Mouse (Mus musculus) thymus, adult 2 months (tissue): Measurements from ENCODE around the gene Gabpb2. TPM values are rescaled to one million over a fixed set of nuclear protein-coding genes. Genes with fewer than 3 reads are reported as not detected.
"Not testable (repeated sequence)": the region's sequence is repeated elsewhere in the genome, so short reads cannot be mapped to it uniquely, and the experiment has no call there.

Source experiments
- DNase-seq: peaks from one replicate; pipeline ENCODE4 v3.0.0; 2021
- H3K27ac ChIP-seq: fragments of 200-500 bp; 2 replicates; pipeline ENCODE4 v1.5.1; 2012; ENCODE audit warnings: low read length, control low read depth; ENCODE audit not compliant: control insufficient read depth, insufficient read depth
- H3K27me3 ChIP-seq: fragments of 200-500 bp; 2 replicates; pipeline ENCODE4 v1.6.1; 2012; ENCODE audit warnings: mild to moderate bottlenecking, low read length, moderate library complexity, mixed read lengths; ENCODE audit not compliant: control insufficient read depth, insufficient read depth
- H3K36me3 ChIP-seq: fragments of 200-500 bp; 2 replicates; pipeline ENCODE4 v1.6.1; 2012; ENCODE audit warnings: mild to moderate bottlenecking, low read length, moderate library complexity; ENCODE audit not compliant: control insufficient read depth, insufficient read depth
- H3K4me1 ChIP-seq: fragments of 200-500 bp; replicated peaks from 2 replicates; pipeline ENCODE4 v1.6.1; 2012; ENCODE audit warnings: low read length; ENCODE audit not compliant: control insufficient read depth, insufficient read depth
- H3K4me3 ChIP-seq: fragments of 200-500 bp; 2 replicates; pipeline ENCODE4 v1.5.1; 2012; ENCODE audit warnings: mild to moderate bottlenecking, low read length, control low read depth, moderate library complexity; ENCODE audit not compliant: control insufficient read depth, insufficient read depth
- CTCF ChIP-seq: fragments of 200-500 bp; IDR thresholded peaks from 2 replicates; pipeline ENCODE4 v1.5.1; 2012; ENCODE audit warnings: mild to moderate bottlenecking, control low read depth, low read length, moderate library complexity, borderline replicate concordance; ENCODE audit not compliant: control insufficient read depth, poor library complexity, insufficient read depth; ENCODE audit errors: extremely low read depth
- POLR2A ChIP-seq: fragments of 200-500 bp; IDR thresholded peaks from 2 replicates; pipeline ENCODE4 v1.6.1; 2012; ENCODE audit warnings: mild to moderate bottlenecking, low read length, control low read depth, moderate library complexity; ENCODE audit not compliant: control insufficient read depth, poor library complexity, insufficient read depth; ENCODE audit errors: extremely low read depth
- WGBS: fragments of 180-500 bp; shearing (Covaris S2); methylation state at CpG from one replicate; pipeline ENCODE4 v1.1.7; 2018; 5-methylcytosine and 5-hydroxymethylcytosine counted together
- polyA plus RNA-seq: library from polyadenylated mRNA; depleted of rRNA; stranded (reverse); fragments of >200 nt; gene quantifications from 2 replicates; pipeline ENCODE4 v1.2.3, GENCODE M21; 2012; rRNA removed

Gene Gabpb2
- polyA plus RNA-seq, 1 experiment: 41.7 TPM

DNA sequence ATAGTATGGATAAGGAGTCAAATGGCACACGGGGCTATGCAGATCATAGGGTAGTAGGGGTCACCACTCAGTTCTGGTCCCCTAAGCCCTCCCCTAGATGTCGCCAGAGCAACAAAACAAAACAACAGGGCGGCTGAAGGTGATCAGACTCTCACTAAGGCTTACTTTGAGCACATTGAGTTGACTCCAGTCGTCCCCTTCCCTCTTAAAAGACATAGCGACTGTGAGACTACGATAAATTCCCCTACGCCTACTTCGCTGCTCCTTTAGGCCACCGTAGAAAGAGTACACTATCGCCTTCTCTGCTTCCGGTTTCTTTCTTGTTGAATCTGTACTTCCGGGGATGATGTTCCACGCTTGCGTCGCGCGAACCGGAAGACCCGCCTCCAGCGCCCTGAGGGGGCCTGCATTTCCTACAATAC, 84.0 kb downstream of the Gabpb2 start, which contains the start of the genes Scnm1 and Lysmd1:
Gene Scnm1, minus strand, starts transcription at position 332 of the 422 bp plus-strand sequence.
Gene Lysmd1, plus strand, starts transcription at position 409 of the 422 bp plus-strand sequence.
- Histone ChIP-seq H3K4me3 (peak within 1 kb of the TSS; percentile 53), H3K36me3 (no peaks in the 10 kb centered on the region; the same call in 1 of the 2 replicates), H3K27ac (peak within 1 kb of the TSS; percentile 41; the same call in 1 of the 2 replicates), H3K27me3 (no peaks in the 10 kb centered on the region), H3K4me1 (peaks cover 21% of the 10 kb centered on the region)
- WGBS: under 1% methylated on average over 20 of the region's 20 CpGs
- TF ChIP-seq POLR2A: no peak
- DNase-seq: peak; percentile 89

DNA sequence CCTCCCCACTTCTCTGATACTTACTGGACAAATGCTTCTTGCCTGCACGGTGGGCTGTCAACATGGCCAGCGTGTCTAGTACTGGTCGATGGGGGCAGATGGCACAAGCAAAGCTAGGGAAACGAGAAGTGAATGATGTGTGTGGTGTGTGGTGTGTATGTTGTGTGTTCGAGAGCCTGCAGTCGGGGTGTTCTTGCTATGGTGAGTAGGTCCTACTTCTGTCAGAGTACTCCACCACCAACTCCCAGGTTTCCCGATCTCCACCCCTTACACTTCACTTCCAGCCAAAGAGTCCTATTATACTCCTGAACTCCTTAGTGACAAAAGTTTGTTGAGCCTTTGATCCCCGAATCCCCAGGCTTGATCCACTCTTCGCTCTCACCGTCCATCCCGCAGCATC, 84.5 kb downstream of the Gabpb2 start:
- no peak for TF ChIP-seq CTCF
- TF ChIP-seq POLR2A: no peak
- H3K27ac ChIP-seq: no peak overlapping the region

GRCm38 (mm10) chr3:95132389-95132788, 85.3 kb downstream of the Gabpb2 start:
- not testable (repeated sequence) for DNase-seq, H3K36me3 ChIP-seq, H3K27ac ChIP-seq, H3K27me3 ChIP-seq, H3K4me3 ChIP-seq
- H3K4me1 ChIP-seq: peaks cover 16% of the 10 kb centered on the region
- WGBS: 97% methylated on average over 2 of the region's 2 CpGs

More for the DNA sequence above, 84.5 kb downstream of the Gabpb2 start:
- Histone ChIP-seq H3K36me3 (no peaks in the 10 kb centered on the region; the same call in 1 of the 2 replicates), H3K4me1 (peaks cover 20% of the 10 kb centered on the region), H3K27me3 (no peaks in the 10 kb centered on the region), H3K4me3 (peak overlapping the region; percentile 53)
- WGBS: 61% methylated on average over 11 of the region's 11 CpGs
- no peak for DNase-seq

Other genes with a start within 250 kb of the Gabpb2 start
- 59.0 and 62.3 TPM in 2 replicates for gene Pi4kb, start 243.2 kb downstream of the Gabpb2 start, polyA plus RNA-seq
- 57.1 and 61.2 TPM in 2 replicates for gene Zfp687, start 202.5 kb downstream of the Gabpb2 start, polyA plus RNA-seq
- gene Psmd4, start 175.3 kb downstream of the Gabpb2 start, polyA plus RNA-seq: 212 and 227 TPM in 2 replicates
- gene Pip5k1a, start 111.0 kb downstream of the Gabpb2 start, polyA plus RNA-seq: 36.5 and 37.8 TPM in 2 replicates
- 77.1 and 78.4 TPM in 2 replicates for gene Vps72, start 106.9 kb downstream of the Gabpb2 start, polyA plus RNA-seq
- gene Tmod4, start 93.4 kb downstream of the Gabpb2 start, polyA plus RNA-seq: 1.8 and 3.6 TPM in 2 replicates
- 56.4 and 63.8 TPM in 2 replicates for gene Scnm1, start 83.9 kb downstream of the Gabpb2 start, polyA plus RNA-seq
- gene Lysmd1, start 83.8 kb downstream of the Gabpb2 start, polyA plus RNA-seq: 13.1 and 14.1 TPM in 2 replicates
- gene Tnfaip8l2, start 75.6 kb downstream of the Gabpb2 start, polyA plus RNA-seq: 78.5 and 79.6 TPM in 2 replicates
- gene Sema6c, start 57.5 kb downstream of the Gabpb2 start, polyA plus RNA-seq: 12.0 and 14.0 TPM in 2 replicates
- 137 and 156 TPM in 2 replicates for gene Cdc42se1, start 10.8 kb upstream of the Gabpb2 start, polyA plus RNA-seq
- 53.0 and 66.1 TPM in 2 replicates for gene Mllt11, start 14.3 kb upstream of the Gabpb2 start, polyA plus RNA-seq
- 0.30 and 0.33 TPM in 2 replicates for gene Gm128, start 23.7 kb upstream of the Gabpb2 start, polyA plus RNA-seq
- 1.3 and 1.6 TPM in 2 replicates for gene Bnipl, start 33.3 kb upstream of the Gabpb2 start, polyA plus RNA-seq
- 50.3 and 50.4 TPM in 2 replicates for gene Mindy1, start 63.4 kb upstream of the Gabpb2 start, polyA plus RNA-seq
- gene Prune1, start 64.2 kb upstream of the Gabpb2 start, polyA plus RNA-seq: 17.2 and 18.5 TPM in 2 replicates
- gene Anxa9, start 89.3 kb upstream of the Gabpb2 start, polyA plus RNA-seq: 1.4 and 1.5 TPM in 2 replicates
- gene Cers2, start 96.9 kb upstream of the Gabpb2 start, polyA plus RNA-seq: 129 and 140 TPM in 2 replicates
- gene Setdb1, start 139.3 kb upstream of the Gabpb2 start, polyA plus RNA-seq: 30.7 and 31.8 TPM in 2 replicates
- gene 4930558C23Rik, start 184.9 kb upstream of the Gabpb2 start, polyA plus RNA-seq: not detected in 2 replicates
- gene Arnt, start 216.5 kb upstream of the Gabpb2 start, polyA plus RNA-seq: 40.5 and 54.5 TPM in 2 replicates